Mouse (Mus musculus) monocyte, adult 2 months (primary cell): ENCODE results near the gene 4933425L06Rik.

Source experiments
- DNase-seq, 2 experiments: peaks; one replicate each; pipeline ENCODE4 v3.0.0; 2022; ENCODE audit warnings: low spot score in 2 of 2, low read depth in 1 of 2

Gene 4933425L06Rik

DNA sequence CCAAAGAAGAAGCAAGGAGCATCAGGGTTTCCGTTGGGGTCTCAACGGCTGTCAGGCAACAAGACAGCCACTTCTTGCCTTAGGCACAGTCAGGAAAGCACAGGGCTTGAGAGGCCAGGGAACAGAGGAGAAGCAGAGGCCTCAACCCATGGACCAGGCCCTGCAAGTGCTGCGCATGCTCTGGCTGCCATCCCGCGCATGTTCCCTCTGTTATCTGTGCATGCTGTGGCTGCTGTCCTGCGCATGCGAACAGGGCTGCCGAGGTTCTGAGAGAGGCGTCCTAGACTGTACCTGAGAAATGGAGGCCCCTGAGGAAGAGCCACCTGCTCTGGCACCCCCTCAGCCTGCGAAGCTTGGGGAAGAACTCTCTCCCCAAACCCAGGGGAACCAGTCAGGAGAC, at the start of gene 4933425L06Rik:
Gene 4933425L06Rik, plus strand, starts transcription at position 261 of the 400 bp plus-strand sequence.
- DNase-seq, result no peak

DNA sequence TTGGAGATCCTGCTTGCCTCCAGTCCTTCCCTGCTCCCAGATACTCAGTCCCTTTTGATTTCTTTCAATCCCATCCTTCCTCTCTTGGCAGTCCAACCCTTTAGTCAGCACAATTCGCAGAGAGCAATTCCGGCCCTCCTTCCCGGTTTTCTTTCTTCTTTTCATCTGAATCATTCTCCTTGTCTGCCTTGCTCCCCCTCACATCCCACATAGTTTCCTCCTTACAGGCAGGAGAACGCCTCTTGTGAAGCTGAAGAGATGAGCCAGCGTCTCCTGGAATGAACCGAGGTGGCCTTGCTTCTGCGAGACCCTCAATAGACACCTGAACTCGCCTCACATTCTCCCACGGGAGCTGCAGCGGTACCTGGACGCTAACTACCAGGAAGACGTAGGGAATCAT, 44.1 kb upstream of the 4933425L06Rik start:
- no peak for DNase-seq

DNA sequence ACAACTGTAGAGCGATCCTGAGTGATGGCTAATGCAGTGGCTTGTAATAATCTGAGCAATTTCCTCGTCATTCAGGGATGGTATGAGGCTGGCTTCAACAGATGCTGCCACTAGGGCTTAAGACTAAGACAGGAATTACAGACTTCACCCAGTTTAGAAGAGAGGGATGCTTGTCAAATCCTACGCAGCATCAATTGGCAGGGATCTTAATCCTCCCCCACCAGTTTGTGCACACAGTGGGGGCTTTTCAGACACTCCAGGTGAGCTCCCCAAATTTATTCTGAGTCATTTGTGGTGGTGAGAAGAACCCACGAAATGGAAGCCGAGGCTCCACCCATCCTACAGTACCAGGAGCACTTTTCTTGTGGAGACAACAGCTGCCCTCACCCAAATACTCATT, 43.6 kb upstream of the 4933425L06Rik start:
- no peak for DNase-seq

DNA sequence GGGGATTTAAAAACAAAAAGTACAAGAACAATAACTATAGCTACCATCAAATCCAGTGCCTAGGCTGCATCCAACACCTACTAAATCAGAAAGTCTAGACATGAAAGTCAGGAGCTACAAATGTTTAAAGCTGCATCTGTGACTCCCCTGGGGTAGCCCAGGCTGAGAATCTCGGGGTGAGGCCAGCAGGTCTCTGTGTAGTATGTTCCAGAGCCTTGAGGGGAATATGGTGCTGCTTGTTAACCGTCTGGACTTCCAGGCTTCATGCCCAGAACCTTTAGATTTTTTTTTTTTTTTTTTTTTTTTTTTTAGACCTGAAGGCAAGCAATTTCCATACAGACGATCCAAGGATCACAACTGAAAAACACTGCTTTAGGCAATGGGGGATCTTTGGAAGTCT, 38.0 kb upstream of the 4933425L06Rik start:
- no peak for DNase-seq

DNA sequence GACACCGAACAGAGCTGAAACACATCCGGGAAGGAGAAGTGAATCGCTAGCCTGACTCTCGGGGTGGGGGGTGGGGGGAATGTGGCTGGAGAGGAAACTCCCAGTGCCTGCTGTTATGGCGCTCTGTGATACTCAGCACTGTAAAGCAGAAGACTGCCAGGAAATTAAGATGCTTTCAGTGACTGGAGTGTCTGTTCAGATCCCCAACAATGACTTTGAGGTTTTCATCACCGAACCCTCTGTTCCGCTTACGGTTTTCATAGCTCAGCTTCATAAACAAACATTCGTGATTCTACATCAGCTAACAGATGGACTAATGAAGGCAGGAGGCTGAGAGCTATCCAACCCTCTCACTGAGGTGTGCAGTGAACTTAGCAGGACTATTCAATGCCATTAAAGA, 34.5 kb upstream of the 4933425L06Rik start:
- DNase-seq, result no peak

DNA sequence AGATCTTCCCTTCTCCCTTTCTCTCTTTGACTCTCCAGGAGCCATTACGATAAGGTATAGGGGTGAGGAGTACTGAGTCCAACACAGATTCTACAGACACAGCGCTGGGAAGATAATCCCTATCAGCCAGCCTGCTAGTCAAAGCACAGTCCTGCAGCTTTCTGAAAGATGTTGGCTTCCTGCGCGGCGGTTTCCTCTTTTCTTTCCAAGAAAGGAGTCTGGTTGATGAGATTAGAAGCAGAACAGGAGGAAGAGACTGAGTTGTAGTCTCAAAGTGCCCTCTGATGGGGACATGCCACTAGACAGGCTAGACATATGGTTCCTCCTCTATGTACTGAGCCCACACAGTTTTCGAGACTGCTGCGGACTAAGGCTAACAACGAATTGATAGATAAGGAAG, 33.3 kb upstream of the 4933425L06Rik start:
- no peak for DNase-seq

DNA sequence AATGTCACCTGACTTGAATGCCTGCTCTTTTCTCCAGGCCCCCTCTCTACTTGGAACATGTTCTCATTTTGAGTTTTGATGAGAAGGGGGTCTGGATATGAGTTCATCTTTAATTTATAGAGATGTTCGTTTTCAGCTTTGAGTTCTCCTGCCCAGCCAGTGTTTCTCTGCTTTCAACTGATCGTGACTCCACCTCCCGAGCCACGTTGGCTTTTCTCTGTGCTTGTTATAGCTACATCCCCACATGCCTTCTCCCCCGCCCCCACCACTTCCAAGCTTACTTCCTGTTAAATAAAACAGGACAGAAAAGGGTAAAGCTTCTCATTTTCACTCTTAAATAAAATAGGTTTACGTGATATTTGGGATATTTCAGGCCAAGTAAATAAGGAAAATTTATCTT, 30.5 kb upstream of the 4933425L06Rik start:
- DNase-seq, result no peak

DNA sequence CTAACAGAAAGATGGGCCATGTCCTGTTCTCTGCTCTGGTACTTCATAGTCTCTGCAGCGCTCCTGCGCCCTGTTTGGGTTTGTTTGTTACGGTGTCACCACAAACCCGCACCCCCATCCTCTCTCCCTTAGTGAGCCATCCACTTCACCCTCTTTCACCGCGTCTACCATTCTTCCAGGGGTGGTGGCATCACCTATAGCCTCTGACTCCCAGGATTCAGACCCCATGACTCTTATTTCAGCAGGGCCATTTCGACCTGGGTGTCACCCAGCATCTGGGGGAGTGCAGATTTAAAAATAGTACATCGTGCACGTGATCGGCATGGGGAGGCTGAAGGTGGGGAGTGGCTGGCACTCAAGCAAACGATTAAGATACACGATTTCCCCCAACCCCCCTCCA, 28.3 kb upstream of the 4933425L06Rik start:
- no peak for DNase-seq

DNA sequence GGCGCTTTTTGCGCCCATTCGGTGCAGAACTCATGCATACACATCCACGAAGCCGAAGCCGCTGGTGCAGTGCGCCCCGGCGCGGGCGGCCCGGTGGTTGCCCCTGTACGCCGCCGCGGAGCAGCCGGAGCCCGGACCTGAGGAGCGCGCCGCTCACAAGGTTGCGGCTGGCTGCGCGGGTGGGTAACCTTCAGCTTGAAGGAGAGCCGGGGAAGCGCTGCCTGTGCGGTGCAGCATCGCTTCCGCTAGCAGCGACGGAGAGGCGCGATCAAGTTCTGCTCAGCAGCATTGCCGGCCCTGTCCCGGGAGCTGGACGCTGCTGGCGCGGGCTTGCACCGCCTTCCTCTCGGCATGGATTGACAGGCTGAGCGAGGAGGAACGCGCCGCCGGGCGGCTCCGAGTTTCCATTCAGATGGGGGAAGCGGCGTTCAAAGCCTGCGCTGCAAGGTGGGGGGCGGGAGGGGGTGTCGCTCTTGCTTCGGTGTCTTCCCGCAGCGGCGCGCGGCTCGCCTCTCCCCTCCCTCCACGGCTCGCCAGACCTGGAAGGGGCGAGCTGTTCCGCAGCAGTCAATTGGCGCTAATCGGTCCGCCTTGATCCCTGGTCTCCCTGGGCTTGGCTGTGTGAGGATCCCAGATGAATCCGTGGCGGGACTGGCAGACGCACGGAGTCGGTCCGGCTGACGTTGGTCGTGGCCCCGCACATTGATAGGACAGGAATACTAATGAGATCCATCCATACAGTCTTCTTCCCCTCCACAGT, 27.6 kb upstream of the 4933425L06Rik start, which contains the start of gene Rgs7bp:
Gene Rgs7bp, minus strand, starts transcription at position 750 of the 760 bp plus-strand sequence.
- DNase-seq, result peak in 1 of 2 experiments; percentile 7

DNA sequence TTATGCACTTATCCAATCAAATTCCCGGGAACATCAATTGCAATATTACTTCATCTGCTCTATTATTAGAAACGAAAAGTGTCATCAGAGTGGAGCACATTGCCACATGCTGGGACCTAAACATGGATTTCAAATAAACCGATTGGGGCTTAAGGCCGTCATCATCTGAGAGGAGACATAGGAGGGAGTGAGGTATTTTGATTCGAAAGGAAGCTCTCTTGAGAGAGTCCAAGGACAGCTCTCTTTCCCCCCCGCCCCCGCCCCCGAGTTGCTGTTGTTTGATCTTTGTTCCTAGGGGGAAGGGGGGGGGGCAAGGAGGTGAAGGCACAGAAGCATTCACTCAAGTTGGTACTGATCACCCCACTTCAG, 27.0 kb upstream of the 4933425L06Rik start:
- DNase-seq, result no peak

DNA sequence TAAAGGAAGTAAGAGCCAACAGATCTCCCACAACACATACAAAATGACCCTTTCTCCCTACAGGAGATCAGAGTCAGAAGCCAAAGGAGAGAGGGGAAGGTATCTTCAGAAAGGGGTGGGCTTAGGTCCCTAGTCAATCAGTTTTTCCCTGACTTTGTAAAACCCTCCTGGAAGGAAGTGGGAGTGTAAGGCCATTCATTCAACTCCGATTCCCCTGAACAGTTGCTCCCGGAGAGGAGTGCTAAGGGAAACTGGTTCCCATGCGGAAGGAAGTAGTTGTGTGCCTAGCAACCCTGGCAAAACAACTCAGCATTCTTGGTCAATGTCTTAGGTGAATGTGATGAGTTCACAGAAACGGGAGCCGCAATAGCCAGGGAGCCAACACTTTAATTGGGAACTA, 26.5 kb upstream of the 4933425L06Rik start:
- no peak for DNase-seq

DNA sequence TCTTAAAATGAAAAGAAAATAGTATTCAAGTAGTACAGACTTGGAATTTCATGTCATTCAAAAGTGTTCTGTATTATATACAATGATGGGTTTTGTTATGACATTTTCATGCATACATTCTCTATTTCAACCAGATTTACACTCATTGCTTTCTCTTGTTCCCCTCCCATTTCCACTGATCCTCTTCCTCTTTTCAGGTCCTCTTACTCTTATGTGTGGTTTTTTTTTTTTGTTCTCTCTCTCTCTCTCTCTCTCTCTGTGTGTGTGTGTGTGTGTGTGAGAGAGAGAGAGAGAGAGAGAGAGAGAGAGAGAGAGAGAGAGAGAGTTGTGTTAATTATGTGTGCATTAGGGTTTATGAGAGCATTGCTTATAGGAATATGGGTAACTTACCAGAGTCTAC, 15.8 kb upstream of the 4933425L06Rik start:
- DNase-seq, result no peak

DNA sequence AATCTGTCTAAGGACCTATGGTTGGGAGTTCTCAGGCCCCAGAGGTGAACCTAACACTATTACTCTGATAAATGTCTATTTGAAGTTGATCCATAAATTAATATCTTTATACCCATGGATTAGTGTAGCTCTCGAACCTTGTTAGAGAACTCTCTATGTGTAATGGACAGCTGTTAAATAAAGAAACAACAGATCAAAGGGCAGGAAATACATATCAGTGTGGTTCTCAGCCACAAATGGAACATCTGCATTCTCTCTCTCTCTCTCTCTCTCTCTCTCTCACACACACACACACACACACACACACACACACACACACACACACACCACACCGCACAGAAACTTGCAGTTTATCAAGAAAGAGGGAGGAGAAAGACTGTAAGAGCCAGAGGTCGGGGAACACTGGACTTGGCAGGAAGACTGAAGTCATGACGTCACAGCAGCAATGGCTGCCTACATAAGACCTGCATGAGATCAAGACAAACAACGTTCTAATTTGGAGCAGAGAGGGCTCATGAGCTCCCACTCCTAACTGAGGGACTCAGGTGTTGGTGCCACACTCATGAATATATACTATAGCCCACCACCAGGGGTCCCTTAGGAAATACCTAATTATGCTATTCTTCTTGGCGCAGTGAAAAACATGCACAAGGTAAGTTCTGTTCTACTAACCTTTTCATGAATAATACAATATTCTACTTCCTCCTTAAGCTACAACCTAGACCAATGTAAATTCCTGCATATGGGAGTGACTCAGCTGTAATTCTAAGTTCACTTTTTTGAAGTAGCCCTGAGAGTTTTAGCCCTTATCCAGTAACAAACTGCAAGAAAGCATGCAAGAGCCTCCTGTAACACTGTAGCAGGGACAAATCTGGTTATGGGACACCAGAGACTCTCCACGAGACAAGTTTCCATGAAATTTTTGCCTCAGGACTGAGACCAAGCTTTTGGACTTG, 14.8 kb upstream of the 4933425L06Rik start:
- no peak for DNase-seq

DNA sequence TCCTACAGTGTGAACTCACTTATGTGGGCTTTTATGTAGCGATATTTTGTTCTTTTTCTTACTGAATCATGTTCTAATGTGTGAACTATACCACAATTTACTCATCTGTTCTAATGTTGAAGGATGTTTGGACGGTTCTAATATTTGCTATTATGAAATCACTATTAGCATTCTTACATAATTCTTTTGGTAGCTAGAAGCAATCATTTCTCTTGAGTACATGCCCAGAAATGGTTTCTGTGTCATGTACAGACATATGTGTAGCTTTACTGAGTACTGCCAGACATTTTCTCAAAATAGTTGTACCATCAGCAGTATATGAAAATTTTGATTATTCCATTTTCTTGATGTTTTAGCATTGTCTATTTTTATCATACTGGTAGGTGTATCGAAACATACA, 7.4 kb downstream of the 4933425L06Rik start:
- DNase-seq, result no peak

DNA sequence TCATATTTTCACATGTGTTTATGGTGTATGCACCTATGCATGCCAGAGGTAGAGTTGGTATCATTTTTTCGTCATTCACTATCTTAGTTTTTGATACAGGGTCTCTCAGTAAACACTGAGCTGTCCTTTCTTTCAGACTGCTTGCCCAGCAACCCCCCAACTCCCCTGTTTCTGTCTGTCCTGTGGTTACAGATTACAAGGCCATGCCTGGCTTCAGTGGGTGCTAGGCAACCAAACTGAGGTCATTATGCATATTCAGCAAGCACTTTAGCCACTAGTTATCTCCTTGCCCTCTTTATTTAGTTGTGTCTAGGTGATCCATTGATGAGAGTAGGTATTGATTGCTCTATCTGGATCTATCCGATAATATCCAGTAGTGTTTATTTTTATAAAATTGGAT, 14.4 kb downstream of the 4933425L06Rik start:
- DNase-seq, result no peak

DNA sequence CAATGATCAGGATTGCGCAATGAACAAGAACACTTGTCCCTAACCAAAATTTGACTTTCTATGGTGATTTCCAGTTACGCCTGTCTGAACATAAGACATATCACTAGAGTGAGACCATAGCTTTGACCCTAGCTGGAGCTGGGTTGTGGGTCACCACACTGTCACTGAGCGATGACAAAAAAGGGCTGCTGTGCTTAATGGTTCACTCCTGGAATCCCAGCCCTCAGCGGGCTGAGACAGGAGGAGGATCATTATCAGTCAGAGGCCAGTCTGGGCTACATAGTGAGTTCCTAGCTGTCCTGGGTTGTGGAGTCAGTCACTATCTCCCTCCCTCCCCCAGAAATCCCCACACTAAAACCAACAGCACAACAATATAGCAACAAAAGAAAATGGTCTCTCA, 18.8 kb downstream of the 4933425L06Rik start:
- no peak for DNase-seq

DNA sequence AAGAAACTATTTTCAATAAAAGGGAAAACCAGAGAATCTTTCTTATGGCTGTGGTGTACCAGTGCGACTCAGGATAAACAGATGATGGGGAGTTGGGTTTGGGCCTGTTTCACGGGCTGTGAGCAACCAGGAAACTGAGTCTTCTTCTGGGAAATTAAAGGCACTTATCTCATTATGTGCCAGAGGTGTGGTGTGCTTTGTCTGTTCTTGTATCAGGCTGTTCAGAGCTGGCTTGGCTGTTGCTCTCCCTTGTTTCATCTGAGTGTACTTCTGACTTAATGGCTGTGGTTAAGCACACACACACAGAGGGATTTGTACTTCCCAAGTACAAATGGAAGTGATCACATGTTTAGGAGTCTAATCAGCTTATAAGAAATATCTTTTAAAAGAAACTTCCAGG, 22.5 kb downstream of the 4933425L06Rik start:
- no peak for DNase-seq

DNA sequence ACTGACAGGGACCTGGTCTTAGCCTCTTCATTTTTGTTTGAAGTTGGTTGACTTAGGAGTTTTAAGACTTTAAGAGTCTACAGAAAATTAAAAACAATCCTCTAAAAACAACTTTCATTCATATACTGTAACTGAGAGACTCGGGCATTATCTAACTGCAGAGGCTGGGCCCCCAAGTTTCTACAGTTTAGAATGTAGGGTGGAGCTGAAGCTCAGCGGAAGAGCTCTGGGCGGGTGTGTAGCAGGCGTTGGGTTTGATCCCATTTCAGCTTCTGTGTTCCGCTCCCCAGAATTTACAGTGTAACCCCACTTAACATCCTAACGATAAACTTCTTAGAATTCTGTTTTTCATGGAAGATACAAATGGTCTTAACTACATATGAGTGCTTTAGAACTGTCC, 29.7 kb downstream of the 4933425L06Rik start:
- no peak for DNase-seq

DNA sequence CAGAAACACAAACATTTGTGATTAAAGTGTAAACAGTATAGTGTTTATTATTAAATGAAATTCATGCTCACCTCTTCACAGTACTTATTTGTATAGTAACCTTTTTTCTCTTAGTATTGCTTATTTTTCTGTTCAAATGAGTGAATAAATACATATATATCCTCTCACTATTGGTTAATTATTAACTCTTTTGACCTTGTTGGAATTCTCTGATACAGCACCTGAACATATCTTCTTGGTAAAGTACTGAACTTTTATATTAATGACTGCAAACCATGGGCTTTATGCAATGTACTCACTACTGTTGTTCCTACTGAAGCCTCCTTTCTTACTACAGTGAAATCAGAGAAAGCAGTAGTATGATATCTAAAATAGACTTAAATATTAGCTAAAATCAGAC, 39.7 kb downstream of the 4933425L06Rik start:
- no peak for DNase-seq

DNA sequence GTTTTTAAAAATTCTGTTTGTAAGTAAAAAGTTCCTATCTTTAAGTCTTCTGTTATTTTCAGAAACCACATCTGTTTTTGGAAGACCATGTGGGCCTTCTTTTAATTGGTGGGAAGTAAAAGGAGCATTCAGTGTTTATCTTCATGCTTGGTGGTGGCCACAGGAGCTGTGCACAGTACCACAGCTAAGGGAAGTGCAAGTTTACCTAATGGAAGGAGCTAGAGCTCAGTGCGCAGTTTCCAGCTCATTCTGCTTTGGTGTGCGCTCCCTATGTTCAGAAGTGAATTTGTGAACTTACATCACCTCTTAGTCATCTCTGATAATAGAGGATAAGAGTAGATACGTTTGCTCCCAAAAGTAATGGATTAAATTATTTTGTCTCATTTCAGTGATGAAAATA, 40.2 kb downstream of the 4933425L06Rik start:
- no peak for DNase-seq

DNA sequence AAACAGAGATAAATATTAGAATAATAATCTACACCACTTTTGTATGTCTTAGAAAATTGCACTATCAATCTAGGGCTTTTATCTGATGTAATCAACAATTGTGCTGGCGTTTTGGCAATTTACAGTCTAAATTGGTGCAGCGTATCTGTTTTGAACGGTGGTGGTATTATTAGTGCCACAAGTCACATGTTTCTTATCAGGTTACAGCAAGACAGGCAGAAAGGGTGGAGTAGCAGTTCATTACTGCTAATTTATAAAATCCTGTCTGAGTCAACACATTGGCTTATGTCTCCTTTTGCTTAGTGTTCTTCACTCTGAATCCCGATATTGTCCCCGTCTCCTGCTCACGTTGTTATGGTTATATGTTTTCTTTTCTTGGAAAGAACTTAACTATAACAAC, 48.2 kb downstream of the 4933425L06Rik start:
- no peak for DNase-seq

DNA sequence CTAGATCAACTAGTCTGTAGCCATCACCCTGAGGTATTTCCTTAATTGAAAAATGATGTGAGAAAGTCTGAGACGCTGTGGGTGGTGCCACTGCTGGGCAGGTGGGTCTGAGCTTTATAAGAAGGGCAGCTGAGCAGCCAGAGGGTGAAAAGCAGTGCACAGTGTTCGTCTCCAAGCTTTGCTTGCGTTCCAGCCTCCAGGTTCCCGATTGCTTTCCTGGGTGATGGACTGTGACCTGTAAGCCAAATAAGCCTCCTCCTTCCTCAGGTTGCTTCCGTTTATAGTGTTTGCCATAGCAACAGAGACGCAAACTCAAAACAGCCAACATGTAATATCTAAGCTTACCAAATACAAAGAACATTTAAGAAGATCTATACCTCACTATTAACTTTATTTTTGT, 50.4 kb downstream of the 4933425L06Rik start:
- DNase-seq, result no peak
